Mouse (Mus musculus) neural tube, embryonic 12.5 days (tissue): ENCODE data around the gene Aanat. TPM values are rescaled to one million over a fixed set of nuclear protein-coding genes. Genes with fewer than 3 reads are reported as not detected.

Source experiments
- ATAC-seq: fragments of 200-750 bp; cut with Nextera tagmentation; 2 replicates; pipeline ENCODE4 v1.8.0; 2017; ENCODE audit warnings: low read depth, mild to moderate bottlenecking, moderate TSS enrichment, moderate library complexity; ENCODE audit not compliant: low FRiP score
- H3K27ac ChIP-seq: fragments of 300-500 bp; sonication (generic); 2 replicates; pipeline ENCODE4 v1.5.1; 2016
- H3K27me3 ChIP-seq: fragments of 300-500 bp; sonication (generic); replicated peaks from 2 replicates; pipeline ENCODE4 v1.6.1; 2016; ENCODE audit warnings: mild to moderate bottlenecking
- H3K36me3 ChIP-seq: fragments of 300-500 bp; sonication (generic); 2 replicates; pipeline ENCODE4 v1.6.1; 2016; ENCODE audit warnings: mild to moderate bottlenecking
- H3K4me1 ChIP-seq: fragments of 300-500 bp; sonication (generic); 2 replicates; pipeline ENCODE4 v1.6.1; 2016
- H3K4me2 ChIP-seq: fragments of 300-500 bp; sonication (generic); replicated peaks from 2 replicates; pipeline ENCODE4 v1.6.1; 2016; ENCODE audit warnings: mild to moderate bottlenecking
- H3K4me3 ChIP-seq: fragments of 300-500 bp; sonication (generic); 2 replicates; pipeline ENCODE4 v1.5.1; 2016
- H3K9ac ChIP-seq: fragments of 300-500 bp; sonication (generic); 2 replicates; pipeline ENCODE4 v1.6.1; 2016; ENCODE audit warnings: mild to moderate bottlenecking
- H3K9me3 ChIP-seq: fragments of 300-500 bp; sonication (generic); 2 replicates; pipeline ENCODE4 v1.6.1; 2016; ENCODE audit warnings: mild to moderate bottlenecking
- WGBS: fragments of 180-500 bp; shearing (Covaris S2); methylation state at CpG from one replicate; pipeline ENCODE4 v1.1.7; 2016; 5-methylcytosine and 5-hydroxymethylcytosine counted together
- polyA plus RNA-seq: library from polyadenylated mRNA; unstranded; fragments of >200 nt; fragmentation: Nextera tagmentation; extraction: Ambion mirVana; gene quantifications from 2 replicates; pipeline ENCODE4 v1.2.1, GENCODE M21; 2016

The Aanat gene
- polyA plus RNA-seq, 1 experiment from 2014 or later: not detected

GRCm38 (mm10) chr11:116616438-116617118, 30.3 kb downstream of the Aanat start:
- 77% methylated on average over 10 of the region's 10 CpGs for WGBS
- ATAC-seq: no peak
- H3K4me1 ChIP-seq: peaks cover 37% of the 10 kb centered on the region

GRCm38 (mm10) chr11:116617641-116618040, 31.4 kb downstream of the Aanat start:
- Histone ChIP-seq H3K9ac (no peak overlapping the region), H3K9me3 (no peaks in the 10 kb centered on the region), H3K4me2 (no peak overlapping the region), H3K4me1 (peaks cover 40% of the 10 kb centered on the region), H3K27ac (no peak overlapping the region), H3K4me3 (no peak overlapping the region), H3K36me3 (no peaks in the 10 kb centered on the region), H3K27me3 (no peaks in the 10 kb centered on the region)
- 89% methylated on average over 7 of the region's 7 CpGs for WGBS
- no peak for ATAC-seq

More at GRCm38 (mm10) chr11:116616438-116617118, 30.3 kb downstream of the Aanat start:
- H3K9me3 ChIP-seq: no peaks in the 10 kb centered on the region
- no peak overlapping the region for H3K27ac ChIP-seq
- no peak overlapping the region for H3K9ac ChIP-seq
- no peaks in the 10 kb centered on the region for H3K36me3 ChIP-seq
- no peaks in the 10 kb centered on the region for H3K27me3 ChIP-seq
- H3K4me2 ChIP-seq: no peak overlapping the region
- H3K4me3 ChIP-seq: no peak overlapping the region

GRCm38 (mm10) chr11:116618666-116619065, 32.4 kb downstream of the Aanat start:
- H3K4me1 ChIP-seq: peaks cover 44% of the 10 kb centered on the region
- 86% methylated on average over 7 of the region's 7 CpGs for WGBS
- H3K27ac ChIP-seq: no peak overlapping the region
- H3K4me3 ChIP-seq: no peak overlapping the region
- ATAC-seq: no peak
- H3K27me3 ChIP-seq: peaks cover 2% of the 10 kb centered on the region
- H3K36me3 ChIP-seq: no peaks in the 10 kb centered on the region
- no peak overlapping the region for H3K4me2 ChIP-seq
- no peak overlapping the region for H3K9ac ChIP-seq
- H3K9me3 ChIP-seq: no peaks in the 10 kb centered on the region

- Histone ChIP-seq H3K27me3 (peaks cover 7% of the 10 kb centered on the region), H3K27ac (no peak overlapping the region), H3K4me2 (peak overlapping the region; percentile 31; the same call in 1 of the 2 replicates), H3K9ac (no peak overlapping the region), H3K4me3 (no peak overlapping the region), H3K36me3 (no peaks in the 10 kb centered on the region), H3K9me3 (no peaks in the 10 kb centered on the region), H3K4me1 (peaks cover 49% of the 10 kb centered on the region)
- WGBS: 80% methylated on average over 7 of the region's 7 CpGs
- no peak for ATAC-seq
Observed at GRCm38 (mm10) chr11:116619156-116619555, 32.9 kb downstream of the Aanat start.

GRCm38 (mm10) chr11:116619561-116619960, 33.3 kb downstream of the Aanat start:
- Histone ChIP-seq H3K27me3 (peaks cover 9% of the 10 kb centered on the region), H3K9ac (no peak overlapping the region), H3K4me3 (no peak overlapping the region), H3K36me3 (no peaks in the 10 kb centered on the region), H3K4me1 (peaks cover 50% of the 10 kb centered on the region), H3K4me2 (peak overlapping the region; percentile 31; the same call in 1 of the 2 replicates), H3K27ac (no peak overlapping the region), H3K9me3 (no peaks in the 10 kb centered on the region)
- no peak for ATAC-seq
- 50% methylated on average over 8 of the region's 8 CpGs for WGBS

GRCm38 (mm10) chr11:116620073-116620472, 33.8 kb downstream of the Aanat start:
- no peak for ATAC-seq
- no peak overlapping the region for H3K9ac ChIP-seq
- H3K9me3 ChIP-seq: no peaks in the 10 kb centered on the region
- H3K4me2 ChIP-seq: peak overlapping the region; percentile 31; the same call in 1 of the 2 replicates
- no peak overlapping the region for H3K4me3 ChIP-seq
- H3K36me3 ChIP-seq: no peaks in the 10 kb centered on the region
- H3K4me1 ChIP-seq: peaks cover 50% of the 10 kb centered on the region
- WGBS: 41% methylated on average over 9 of the region's 9 CpGs
- peaks cover 9% of the 10 kb centered on the region for H3K27me3 ChIP-seq
- no peak overlapping the region for H3K27ac ChIP-seq

GRCm38 (mm10) chr11:116620559-116621253, 34.5 kb downstream of the Aanat start:
- H3K27ac ChIP-seq: no peak overlapping the region
- H3K4me2 ChIP-seq: peak overlapping the region; percentile 31
- 79% methylated on average over 10 of the region's 10 CpGs for WGBS
- H3K9me3 ChIP-seq: no peaks in the 10 kb centered on the region
- 0 out of 2 replicates have a peak overlapping the region, but pooled peaks have one; percentile 3 for H3K9ac ChIP-seq
- H3K4me1 ChIP-seq: peaks cover 50% of the 10 kb centered on the region
- no peak overlapping the region for H3K4me3 ChIP-seq
- no peaks in the 10 kb centered on the region for H3K36me3 ChIP-seq
- H3K27me3 ChIP-seq: peaks cover 9% of the 10 kb centered on the region
- ATAC-seq: no peak

- Histone ChIP-seq H3K36me3 (no peaks in the 10 kb centered on the region), H3K4me1 (peaks cover 46% of the 10 kb centered on the region), H3K27ac (no peak overlapping the region), H3K9ac (0 out of 2 replicates have a peak overlapping the region, but pooled peaks have one; percentile 3), H3K27me3 (peaks cover 9% of the 10 kb centered on the region), H3K4me2 (peak overlapping the region; percentile 81; the same call in 1 of the 2 replicates), H3K4me3 (no peak overlapping the region), H3K9me3 (no peaks in the 10 kb centered on the region)
- WGBS: 52% methylated on average over 6 of the region's 6 CpGs
- ATAC-seq: no peak
Observed at GRCm38 (mm10) chr11:116621258-116621704, 35.0 kb downstream of the Aanat start.

GRCm38 (mm10) chr11:116623281-116624124, 37.3 kb downstream of the Aanat start:
- peaks cover 9% of the 10 kb centered on the region for H3K27me3 ChIP-seq
- no peaks in the 10 kb centered on the region for H3K9me3 ChIP-seq

GRCm38 (mm10) chr11:116624131-116624832, 38.0 kb downstream of the Aanat start:
- Histone ChIP-seq H3K9me3 (no peaks in the 10 kb centered on the region), H3K36me3 (no peaks in the 10 kb centered on the region), H3K27ac (no peak overlapping the region), H3K4me1 (peaks cover 34% of the 10 kb centered on the region), H3K27me3 (peaks cover 9% of the 10 kb centered on the region), H3K4me2 (peak overlapping the region; percentile 81), H3K9ac (peak overlapping the region; percentile 57), H3K4me3 (peak overlapping the region; percentile 58)
- WGBS: 11% methylated on average over 42 of the region's 42 CpGs
- ATAC-seq: 0 out of 2 replicates have a peak, but pooled peaks have one; percentile 37

More at GRCm38 (mm10) chr11:116623281-116624124, 37.3 kb downstream of the Aanat start:
- no peaks in the 10 kb centered on the region for H3K36me3 ChIP-seq
- WGBS: 6% methylated on average over 40 of the region's 40 CpGs
- H3K4me3 ChIP-seq: peak overlapping the region; percentile 58
- H3K4me1 ChIP-seq: peaks cover 38% of the 10 kb centered on the region
- peak overlapping the region; percentile 81 for H3K4me2 ChIP-seq
- no peak overlapping the region for H3K27ac ChIP-seq
- ATAC-seq: 0 out of 2 replicates have a peak, but pooled peaks have one; percentile 24
- H3K9ac ChIP-seq: peak overlapping the region; percentile 57
